Mouse (Mus musculus): ENCODE data around the gene Fam53b. TPM values are rescaled to one million over a fixed set of nuclear protein-coding genes. Genes with fewer than 3 reads are reported as not detected.
A peak's percentile ranks its signal among the peaks of the same experiment; 100 is the strongest.

Gene Fam53b
- total RNA-seq, 1 experiment, result 8.6 TPM

- Histone ChIP-seq H3K4me1 (ENCODE audit: control insufficient read depth in 2 of 2, insufficient read depth in 2 of 2, low read length in 2 of 2, poor library complexity in 1 of 2) (peaks cover 5 to 13% of the 10 kb centered on the region in 2 experiments), H3K27ac (ENCODE audit: insufficient read depth, low read depth, low read length, poor library complexity, severe bottlenecking) (no peak overlapping the region)
- in situ Hi-C loops (cut with MboI; ENCODE audit: low sequenced_read_pairs in 2 of 2, unreplicated experiment in 2 of 2), result no loop called here
These were observed 89.8 kb downstream of the Fam53b start for GRCm38 (mm10) chr7:132723906-132724305.

GRCm38 (mm10) chr7:132722401-132723370 lies 91.0 kb downstream of the Fam53b start:
- Histone ChIP-seq H3K4me1 (ENCODE audit: control insufficient read depth in 2 of 2, insufficient read depth in 2 of 2, low read length in 2 of 2, poor library complexity in 1 of 2) (peaks cover 3 to 13% of the 10 kb centered on the region in 2 experiments; a peak in 3 of 4 replicates), H3K36me3 (ENCODE audit: control insufficient read depth, insufficient read depth, low read length, poor library complexity, severe bottlenecking) (no peaks in the 10 kb centered on the region), H3K4me3 (ENCODE audit: insufficient read depth in 1 of 2, low read depth in 1 of 2, low read length in 2 of 2, poor library complexity in 1 of 2, severe bottlenecking in 1 of 2) (no peak overlapping the region), H3K27ac (ENCODE audit: insufficient read depth, low read depth, low read length, poor library complexity, severe bottlenecking) (no peak overlapping the region), H3K9ac (ENCODE audit: insufficient read depth, low read depth, low read length, poor library complexity, severe bottlenecking) (no peak overlapping the region), H3K9me3 (ENCODE audit: control insufficient read depth, insufficient read depth, low read depth, low read length) (no peaks in the 10 kb centered on the region)
- DNase-seq (ENCODE audit: low read depth, low spot score), result no peak
- TF ChIP-seq HCFC1 (IDR thresholded peaks at IDR 0.05; ENCODE audit: borderline replicate concordance, insufficient read depth, low read length) (no peak), ZC3H11A (IDR thresholded peaks at IDR 0.05; ENCODE audit: borderline replicate concordance, low read depth, low read length) (no peak), MAFK (IDR thresholded peaks at IDR 0.05; ENCODE audit: insufficient read depth, low read depth, low read length) (no peak), CHD2 (IDR thresholded peaks at IDR 0.05; ENCODE audit: low read depth, low read length) (no peak)
- in situ Hi-C loops (cut with MboI; ENCODE audit: low sequenced_read_pairs in 2 of 2, unreplicated experiment in 2 of 2), result no loop called here

More at GRCm38 (mm10) chr7:132723906-132724305, 89.8 kb downstream of the Fam53b start:
- Histone ChIP-seq H3K9ac (ENCODE audit: insufficient read depth, low read depth, low read length, poor library complexity, severe bottlenecking) (no peak overlapping the region), H3K4me3 (ENCODE audit: insufficient read depth in 1 of 2, low read depth in 1 of 2, low read length in 2 of 2, poor library complexity in 1 of 2, severe bottlenecking in 1 of 2) (no peak overlapping the region), H3K9me3 (ENCODE audit: control insufficient read depth, insufficient read depth, low read depth, low read length) (no peaks in the 10 kb centered on the region), H3K36me3 (ENCODE audit: control insufficient read depth, insufficient read depth, low read length, poor library complexity, severe bottlenecking) (no peaks in the 10 kb centered on the region)
- DNase-seq (ENCODE audit: low read depth, low spot score), result peak; percentile 38
- no peak for TF ChIP-seq ZC3H11A (IDR thresholded peaks at IDR 0.05; ENCODE audit: borderline replicate concordance, low read depth, low read length)
- TF ChIP-seq MAFK (IDR thresholded peaks at IDR 0.05; ENCODE audit: insufficient read depth, low read depth, low read length), result no peak
- TF ChIP-seq CHD2 (IDR thresholded peaks at IDR 0.05; ENCODE audit: low read depth, low read length), result no peak
- TF ChIP-seq HCFC1 (IDR thresholded peaks at IDR 0.05; ENCODE audit: borderline replicate concordance, insufficient read depth, low read length), result no peak
- TF ChIP-seq ZNF384 (IDR thresholded peaks at IDR 0.05; ENCODE audit: low read depth, low read length), result no peak

GRCm38 (mm10) chr7:132720562-132720961 lies 93.1 kb downstream of the Fam53b start:
- Histone ChIP-seq H3K36me3 (ENCODE audit: control insufficient read depth, insufficient read depth, low read length, poor library complexity, severe bottlenecking) (no peaks in the 10 kb centered on the region), H3K9me3 (ENCODE audit: control insufficient read depth, insufficient read depth, low read depth, low read length) (no peaks in the 10 kb centered on the region), H3K27ac (ENCODE audit: insufficient read depth, low read depth, low read length, poor library complexity, severe bottlenecking) (no peak overlapping the region), H3K4me1 (ENCODE audit: control insufficient read depth in 2 of 2, insufficient read depth in 2 of 2, low read length in 2 of 2, poor library complexity in 1 of 2) (peaks cover 3 to 17% of the 10 kb centered on the region in 2 experiments; a peak in 3 of 4 replicates), H3K4me3 (ENCODE audit: insufficient read depth in 1 of 2, low read depth in 1 of 2, low read length in 2 of 2, poor library complexity in 1 of 2, severe bottlenecking in 1 of 2) (no peak overlapping the region), H3K9ac (ENCODE audit: insufficient read depth, low read depth, low read length, poor library complexity, severe bottlenecking) (no peak overlapping the region)
- DNase-seq (ENCODE audit: low read depth, low spot score), result no peak
- in situ Hi-C loops (cut with MboI; ENCODE audit: low sequenced_read_pairs in 2 of 2, unreplicated experiment in 2 of 2), result no loop called here
- no peak for TF ChIP-seq ZNF384 (IDR thresholded peaks at IDR 0.05; ENCODE audit: low read depth, low read length)
- TF ChIP-seq CHD2 (IDR thresholded peaks at IDR 0.05; ENCODE audit: low read depth, low read length), result no peak
- TF ChIP-seq MAFK (IDR thresholded peaks at IDR 0.05; ENCODE audit: insufficient read depth, low read depth, low read length), result no peak
- no peak for TF ChIP-seq HCFC1 (IDR thresholded peaks at IDR 0.05; ENCODE audit: borderline replicate concordance, insufficient read depth, low read length)
- no peak for TF ChIP-seq ZC3H11A (IDR thresholded peaks at IDR 0.05; ENCODE audit: borderline replicate concordance, low read depth, low read length)

- no peaks in the 10 kb centered on the region for H3K36me3 ChIP-seq (ENCODE audit: control insufficient read depth, insufficient read depth, low read length, poor library complexity, severe bottlenecking)
- no peaks in the 10 kb centered on the region for H3K9me3 ChIP-seq (ENCODE audit: control insufficient read depth, insufficient read depth, low read depth, low read length)
- no peak for DNase-seq (ENCODE audit: low read depth, low spot score)
- H3K9ac ChIP-seq (ENCODE audit: insufficient read depth, low read depth, low read length, poor library complexity, severe bottlenecking), result no peak overlapping the region
- in situ Hi-C loops (cut with MboI; ENCODE audit: low sequenced_read_pairs in 2 of 2, unreplicated experiment in 2 of 2), result no loop called here
- H3K27ac ChIP-seq (ENCODE audit: insufficient read depth, low read depth, low read length, poor library complexity, severe bottlenecking), result no peak overlapping the region
- H3K4me3 ChIP-seq (ENCODE audit: insufficient read depth in 1 of 2, low read depth in 1 of 2, low read length in 2 of 2, poor library complexity in 1 of 2, severe bottlenecking in 1 of 2), result no peak overlapping the region
- peaks cover 3 to 17% of the 10 kb centered on the region in 2 experiments; a peak in 3 of 4 replicates for H3K4me1 ChIP-seq (ENCODE audit: control insufficient read depth in 2 of 2, insufficient read depth in 2 of 2, low read length in 2 of 2, poor library complexity in 1 of 2)
- TF ChIP-seq ZNF384 (IDR thresholded peaks at IDR 0.05; ENCODE audit: low read depth, low read length) (no peak), HCFC1 (IDR thresholded peaks at IDR 0.05; ENCODE audit: borderline replicate concordance, insufficient read depth, low read length) (no peak), ZC3H11A (IDR thresholded peaks at IDR 0.05; ENCODE audit: borderline replicate concordance, low read depth, low read length) (no peak), MAFK (IDR thresholded peaks at IDR 0.05; ENCODE audit: insufficient read depth, low read depth, low read length) (no peak), CHD2 (IDR thresholded peaks at IDR 0.05; ENCODE audit: low read depth, low read length) (no peak)
These were observed 94.1 kb downstream of the Fam53b start for GRCm38 (mm10) chr7:132719570-132719969.
